Mouse (Mus musculus) right cerebral cortex, postnatal 10 days (tissue): Measurements from ENCODE around the gene Cyp2j6.
"Not testable (repeated sequence)": the region's sequence is repeated elsewhere in the genome, so short reads cannot be mapped to it uniquely, and the experiment has no call there.

Source experiments
- DNase-seq, 2 experiments: peaks; one replicate each; pipeline ENCODE4 v3.0.0; 2021; ENCODE audit warnings: low spot score in 2 of 2

Gene Cyp2j6

GRCm38 (mm10) chr4:96553133-96553819 lies at the start of gene Cyp2j6:
Gene Cyp2j6 (minus strand): TSS chr4:96553661.
- DNase-seq, result peak; percentile 59 to 72

- DNase-seq, result peak; percentile 86 to 87
These were observed 38.3 kb upstream of the Cyp2j6 start for GRCm38 (mm10) chr4:96591791-96592150.

GRCm38 (mm10) chr4:96590911-96591790 lies 37.7 kb upstream of the Cyp2j6 start, which contains the start of gene Cyp2j9:
Gene Cyp2j9 (minus strand): TSS chr4:96591578.
- peak; percentile 63 to 70 for DNase-seq

GRCm38 (mm10) chr4:96581425-96582088 lies 28.1 kb upstream of the Cyp2j6 start:
- peak in 1 of 2 experiments; percentile 18 for DNase-seq

- not testable (repeated sequence) for DNase-seq
These were observed 26.9 kb upstream of the Cyp2j6 start for GRCm38 (mm10) chr4:96580351-96580750.

GRCm38 (mm10) chr4:96569442-96569841 lies 16.0 kb upstream of the Cyp2j6 start:
- no peak for DNase-seq

GRCm38 (mm10) chr4:96567988-96568387 lies 14.5 kb upstream of the Cyp2j6 start:
- no peak for DNase-seq

GRCm38 (mm10) chr4:96565808-96566207 lies 12.3 kb upstream of the Cyp2j6 start:
- DNase-seq, result no peak

GRCm38 (mm10) chr4:96560464-96560863 lies 7.0 kb upstream of the Cyp2j6 start:
- DNase-seq, result no peak

- no peak for DNase-seq
These were observed 6.3 kb upstream of the Cyp2j6 start for GRCm38 (mm10) chr4:96559781-96560180.

- no peak for DNase-seq
These were observed 1.8 kb downstream of the Cyp2j6 start for GRCm38 (mm10) chr4:96551619-96552018.

- DNase-seq, result peak; percentile 27 to 54
These were observed 7.5 kb downstream of the Cyp2j6 start for GRCm38 (mm10) chr4:96545976-96546375.

- peak in 1 of 2 experiments; percentile 20 for DNase-seq
These were observed 27.7 kb downstream of the Cyp2j6 start for GRCm38 (mm10) chr4:96525772-96526171.

GRCm38 (mm10) chr4:96522256-96522655 lies 31.2 kb downstream of the Cyp2j6 start:
- DNase-seq, result no peak

GRCm38 (mm10) chr4:96510083-96510482 lies 43.4 kb downstream of the Cyp2j6 start:
- DNase-seq, result no peak

GRCm38 (mm10) chr4:96507286-96507685 lies 46.2 kb downstream of the Cyp2j6 start, which contains the start of gene Cyp2j8:
Gene Cyp2j8 (minus strand): TSS chr4:96507386.
- DNase-seq, result no peak
